Mouse (Mus musculus) limb, embryonic 11.5 days (tissue): ENCODE data around the gene Hmgxb4. TPM values are rescaled to one million over a fixed set of nuclear protein-coding genes. Genes with fewer than 3 reads are reported as not detected.
A peak's percentile ranks its signal among the peaks of the same experiment; 100 is the strongest.
"Not testable (repeated sequence)": the region's sequence is repeated elsewhere in the genome, so short reads cannot be mapped to it uniquely, and the experiment has no call there.

Experiments
- ATAC-seq: fragments of 200-750 bp; cut with Nextera tagmentation; 2 replicates; pipeline ENCODE4 v1.8.0; 2017; ENCODE audit warnings: low read depth; ENCODE audit not compliant: insufficient number of reproducible peaks, low FRiP score, low TSS enrichment
- DNase-seq: peaks from one replicate; pipeline ENCODE4 v3.0.0-alpha.2; 2015; ENCODE audit warnings: low spot score
- H3K27ac ChIP-seq: fragments of 300-500 bp; sonication (generic); replicated peaks from 2 replicates; pipeline ENCODE4 v1.5.1; 2014; ENCODE audit warnings: low read depth, mild to moderate bottlenecking, low read length
- H3K27me3 ChIP-seq: fragments of 300-500 bp; sonication (generic); 2 replicates; pipeline ENCODE4 v1.6.1; 2014; ENCODE audit warnings: mild to moderate bottlenecking, low read length, mixed read lengths; ENCODE audit not compliant: control insufficient read depth, insufficient read depth
- H3K36me3 ChIP-seq: fragments of 300-500 bp; sonication (generic); 2 replicates; pipeline ENCODE4 v1.6.1; 2014; ENCODE audit warnings: mild to moderate bottlenecking, low read length, moderate library complexity, mixed read lengths; ENCODE audit not compliant: control insufficient read depth, insufficient read depth
- H3K4me1 ChIP-seq: fragments of 300-500 bp; sonication (generic); 2 replicates; pipeline ENCODE4 v1.6.1; 2014; ENCODE audit warnings: low read length, mixed read lengths; ENCODE audit not compliant: control insufficient read depth, insufficient read depth
- H3K4me2 ChIP-seq: fragments of 300-500 bp; sonication (generic); 2 replicates; pipeline ENCODE4 v1.6.1; 2014; ENCODE audit warnings: low read depth, mild to moderate bottlenecking, moderate library complexity; ENCODE audit not compliant: severe bottlenecking
- H3K4me3 ChIP-seq: fragments of 300-500 bp; sonication (generic); 2 replicates; pipeline ENCODE4 v1.5.1; 2014; ENCODE audit warnings: low read depth, low read length
- H3K9ac ChIP-seq: fragments of 300-500 bp; sonication (generic); 2 replicates; pipeline ENCODE4 v1.6.1; 2014; ENCODE audit warnings: mild to moderate bottlenecking, low read length
- H3K9me3 ChIP-seq: fragments of 300-500 bp; sonication (generic); 2 replicates; pipeline ENCODE4 v1.6.1; 2016; ENCODE audit warnings: low read length; ENCODE audit not compliant: control insufficient read depth
- WGBS: fragments of 180-500 bp; shearing (Covaris S2); extraction: QIAGEN DNeasy Blood & Tissue Kit; methylation state at CpG from one replicate; pipeline ENCODE4 v1.1.7; 2014; 5-methylcytosine and 5-hydroxymethylcytosine counted together
- polyA plus RNA-seq: library from polyadenylated mRNA; unstranded; fragments of >200 nt; fragmentation: Nextera tagmentation; extraction: Ambion mirVana; gene quantifications from 2 replicates; pipeline ENCODE4 v1.2.1, GENCODE M21; 2014

Gene Hmgxb4
- polyA plus RNA-seq = 49.7 and 49.9 TPM in 2 replicates

DNA sequence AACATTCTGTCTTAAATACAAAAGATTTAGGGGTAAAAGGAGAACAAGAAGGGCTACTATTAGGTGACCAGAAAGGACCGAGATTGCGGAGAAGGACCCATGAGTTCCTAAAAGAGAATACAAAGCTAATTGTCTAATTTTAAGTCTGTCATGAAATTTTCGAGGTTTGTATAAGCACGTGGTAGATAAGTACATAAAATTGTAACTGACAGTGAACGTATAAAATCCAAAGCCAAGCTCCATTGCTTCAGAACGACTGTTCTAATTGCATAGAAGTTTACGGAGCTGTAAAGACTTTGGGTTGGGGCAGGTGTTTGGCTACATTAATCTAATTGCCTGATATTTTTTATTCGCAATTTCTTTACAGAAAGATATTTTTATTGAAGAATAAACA is at the start of gene Hmgxb4:
Gene Hmgxb4, plus strand, starts transcription at position 276 of the 394 bp plus-strand sequence.
- WGBS = 17% methylated on average over 8 of the region's 8 CpGs
- no peaks in the 10 kb centered on the region for H3K4me1 ChIP-seq
- no peaks in the 10 kb centered on the region for H3K27me3 ChIP-seq
- peak within 1 kb of the TSS; percentile 99 for H3K9ac ChIP-seq
- peak within 1 kb of the TSS; percentile 82 for H3K4me3 ChIP-seq
- DNase-seq = no peak
- 0 out of 2 replicates have a peak, but pooled peaks have one; percentile 2 for ATAC-seq
- H3K4me2 ChIP-seq = peak within 1 kb of the TSS; percentile 60
- peak within 1 kb of the TSS; percentile 93 for H3K27ac ChIP-seq
- no peaks in the 10 kb centered on the region for H3K36me3 ChIP-seq
- no peaks in the 10 kb centered on the region for H3K9me3 ChIP-seq

DNA sequence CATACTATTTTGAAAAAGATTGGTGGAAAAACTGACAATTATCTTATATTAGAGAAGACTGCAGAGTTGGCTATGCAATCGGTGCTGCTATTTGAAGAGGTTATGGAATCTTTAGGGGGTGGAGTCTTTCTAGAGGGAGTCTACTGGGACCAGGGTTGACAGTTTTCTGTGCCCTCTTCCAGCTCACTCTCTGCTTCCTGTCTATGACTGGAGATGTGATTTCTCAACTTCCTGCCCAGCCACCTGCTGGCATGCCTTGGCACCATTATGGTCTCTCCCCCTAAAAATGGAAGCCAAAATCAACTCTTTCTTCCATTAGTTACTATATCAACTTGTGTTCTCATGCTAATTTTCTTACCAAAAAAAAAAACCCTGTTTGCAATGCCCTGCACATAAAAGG is 43.7 kb upstream of the Hmgxb4 start:
- Histone ChIP-seq H3K27ac (no peak overlapping the region), H3K36me3 (no peaks in the 10 kb centered on the region), H3K9me3 (no peaks in the 10 kb centered on the region), H3K4me3 (no peak overlapping the region), H3K9ac (no peak overlapping the region), H3K4me2 (no peak overlapping the region), H3K4me1 (no peaks in the 10 kb centered on the region), H3K27me3 (no peaks in the 10 kb centered on the region)
- DNase-seq = no peak
- ATAC-seq = no peak
- 94% methylated on average over 1 of the region's 1 CpGs for WGBS

GRCm38 (mm10) chr8:74963983-74964382 is 29.2 kb upstream of the Hmgxb4 start:
- Histone ChIP-seq H3K4me2 (no peak overlapping the region), H3K36me3 (no peaks in the 10 kb centered on the region), H3K4me3 (no peak overlapping the region), H3K27me3 (no peaks in the 10 kb centered on the region), H3K27ac (no peak overlapping the region), H3K9ac (no peak overlapping the region), H3K9me3 (no peaks in the 10 kb centered on the region), H3K4me1 (no peaks in the 10 kb centered on the region)
- WGBS = 73% methylated on average over 5 of the region's 5 CpGs
- DNase-seq (no peak), ATAC-seq (no peak)

DNA sequence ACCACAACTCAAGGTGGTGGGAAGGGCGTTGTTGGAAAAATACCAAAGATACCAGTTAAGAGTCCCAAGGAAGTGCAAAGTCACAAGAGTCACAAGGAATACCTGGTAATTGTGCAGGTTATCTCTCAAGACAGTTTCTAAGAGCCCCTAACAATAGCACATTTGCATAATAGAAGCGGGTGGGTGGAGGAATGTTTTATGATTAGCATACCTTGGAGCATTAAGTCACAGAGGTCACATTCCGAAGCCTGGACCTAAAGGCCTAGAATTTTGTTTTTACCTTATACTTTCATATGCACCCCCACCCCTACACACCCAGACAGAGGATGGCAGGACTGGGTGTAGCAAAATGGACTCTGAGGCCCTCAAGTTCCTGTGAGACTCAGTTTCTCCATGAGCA is 22.9 kb upstream of the Hmgxb4 start:
- H3K4me1 ChIP-seq, H3K4me3 ChIP-seq, DNase-seq, H3K9ac ChIP-seq, H3K9me3 ChIP-seq, H3K4me2 ChIP-seq, H3K27me3 ChIP-seq, H3K36me3 ChIP-seq, ATAC-seq, H3K27ac ChIP-seq: not testable (repeated sequence)
- WGBS = 84% methylated on average over 3 of the region's 3 CpGs

- Histone ChIP-seq H3K9ac (no peak overlapping the region), H3K36me3 (no peaks in the 10 kb centered on the region), H3K27me3 (no peaks in the 10 kb centered on the region), H3K4me1 (no peaks in the 10 kb centered on the region), H3K9me3 (no peaks in the 10 kb centered on the region), H3K27ac (no peak overlapping the region), H3K4me3 (no peak overlapping the region), H3K4me2 (no peak overlapping the region)
- no peak for DNase-seq
- no peak for ATAC-seq
- 80% methylated on average over 4 of the region's 4 CpGs for WGBS
These were observed 21.5 kb upstream of the Hmgxb4 start for GRCm38 (mm10) chr8:74971636-74972035.

GRCm38 (mm10) chr8:74972322-74972883 is 20.8 kb upstream of the Hmgxb4 start:
- ATAC-seq = no peak

DNA sequence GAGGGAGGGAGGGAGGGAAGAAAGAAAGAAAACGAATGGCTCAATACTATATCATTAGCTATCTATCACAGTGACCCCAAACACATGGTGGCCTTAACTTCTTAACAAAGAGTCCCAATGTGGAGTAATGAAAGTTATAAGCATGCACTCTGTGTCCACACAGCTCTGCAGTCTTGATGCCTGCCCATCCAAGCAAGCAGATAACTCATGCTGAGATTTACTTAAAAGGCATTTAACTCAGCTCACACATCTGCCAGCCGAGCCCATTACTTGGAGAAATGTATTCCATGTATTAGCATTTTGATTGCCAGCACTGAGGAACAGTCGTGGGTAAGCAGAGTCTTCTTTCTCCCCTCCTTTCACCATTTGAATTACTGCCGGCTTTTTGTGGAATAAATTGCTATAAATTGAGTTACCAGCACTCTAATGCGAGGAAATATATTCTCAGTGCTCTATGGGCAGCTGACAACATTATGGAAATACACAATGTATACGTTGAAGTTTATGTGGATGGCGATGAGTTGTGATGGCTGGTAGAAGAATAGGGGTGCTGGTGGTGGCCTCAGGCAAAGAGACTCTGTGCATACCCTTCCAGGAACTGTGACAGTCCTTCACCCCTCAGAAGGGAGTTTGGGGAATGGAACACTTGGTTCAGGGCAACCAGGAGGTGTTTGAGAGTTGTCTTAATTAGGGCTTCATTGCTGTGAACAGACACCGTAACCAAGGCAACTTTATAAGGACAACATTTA is 19.9 kb upstream of the Hmgxb4 start:
- DNase-seq = no peak
- Histone ChIP-seq H3K4me2 (no peak overlapping the region), H3K27ac (no peak overlapping the region), H3K4me1 (no peaks in the 10 kb centered on the region), H3K36me3 (no peaks in the 10 kb centered on the region), H3K27me3 (no peaks in the 10 kb centered on the region), H3K9ac (no peak overlapping the region), H3K4me3 (no peak overlapping the region), H3K9me3 (no peaks in the 10 kb centered on the region)
- no peak for ATAC-seq
- 85% methylated on average over 8 of the region's 8 CpGs for WGBS

More at GRCm38 (mm10) chr8:74972322-74972883, 20.8 kb upstream of the Hmgxb4 start:
- H3K27me3 ChIP-seq = no peaks in the 10 kb centered on the region
- no peak overlapping the region for H3K4me3 ChIP-seq
- no peak overlapping the region for H3K27ac ChIP-seq
- no peak for DNase-seq
- no peak overlapping the region for H3K4me2 ChIP-seq
- H3K9me3 ChIP-seq = no peaks in the 10 kb centered on the region
- no peaks in the 10 kb centered on the region for H3K36me3 ChIP-seq
- WGBS = 79% methylated on average over 7 of the region's 7 CpGs
- no peak overlapping the region for H3K9ac ChIP-seq
- H3K4me1 ChIP-seq = no peaks in the 10 kb centered on the region

- Histone ChIP-seq H3K9ac (no peak overlapping the region), H3K27me3 (no peaks in the 10 kb centered on the region), H3K27ac (no peak overlapping the region), H3K36me3 (no peaks in the 10 kb centered on the region), H3K4me3 (no peak overlapping the region), H3K4me2 (no peak overlapping the region), H3K4me1 (no peaks in the 10 kb centered on the region), H3K9me3 (no peaks in the 10 kb centered on the region)
- DNase-seq (no peak), ATAC-seq (no peak)
- 81% methylated on average over 2 of the region's 2 CpGs for WGBS
These were observed 19.3 kb upstream of the Hmgxb4 start for GRCm38 (mm10) chr8:74973904-74974303.
